Mouse (Mus musculus): Measurements from ENCODE around the gene Gm5941.
"Not testable (repeated sequence)": the region's sequence is repeated elsewhere in the genome, so short reads cannot be mapped to it uniquely, and the experiment has no call there.

Gm5941 gene

GRCm38 (mm10) chrX:92489649-92490048 is at the start of gene Gm5941:
Gm5941 (plus strand) TSS chrX:92489949.
- not testable (repeated sequence) for DNase-seq (ENCODE audit: low read depth, low spot score)

- no peak for DNase-seq (ENCODE audit: low read depth, low spot score)
Measured at GRCm38 (mm10) chrX:92460496-92460895, 29.3 kb upstream of the Gm5941 start.

GRCm38 (mm10) chrX:92464773-92465172 is 25.0 kb upstream of the Gm5941 start:
- no peak for DNase-seq (ENCODE audit: low read depth, low spot score)

GRCm38 (mm10) chrX:92498254-92498653 is 8.5 kb downstream of the Gm5941 start:
- DNase-seq (ENCODE audit: low read depth, low spot score) = no peak

GRCm38 (mm10) chrX:92527826-92528225 is 38.1 kb downstream of the Gm5941 start:
- DNase-seq (ENCODE audit: low read depth, low spot score) = no peak

Measured in CD4-positive, CD25-positive, alpha-beta regulatory T cell, adult 2 months (primary cell).